Mouse (Mus musculus) ZHBTc4 (cell line): ENCODE data around the gene Pmfbp1.

Experiments
- DNase-seq: peaks from one replicate; pipeline ENCODE4 v3.0.0-alpha.2; 2011; ENCODE audit warnings: low read depth, low spot score

The Pmfbp1 gene

DNA sequence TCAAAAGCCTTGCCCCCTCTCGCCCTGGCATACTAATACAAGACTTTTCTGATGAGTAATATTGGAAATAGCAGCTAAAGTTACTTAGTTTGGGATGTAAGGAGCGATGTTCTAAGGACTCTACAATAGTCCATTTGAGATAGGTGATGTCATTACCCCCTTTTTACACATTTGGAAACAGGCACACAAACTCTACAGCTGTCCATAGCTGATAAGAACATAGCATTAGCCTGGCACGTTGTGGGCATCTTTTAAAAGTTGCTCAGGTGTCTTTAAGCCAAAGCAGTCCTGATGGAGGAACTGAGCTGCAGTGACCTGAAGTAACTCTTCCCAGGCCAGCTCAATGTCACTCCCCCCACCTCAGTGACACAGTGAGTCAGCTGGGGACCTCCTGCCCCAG is 97.5 kb downstream of the Pmfbp1 start:
- no peak for DNase-seq

DNA sequence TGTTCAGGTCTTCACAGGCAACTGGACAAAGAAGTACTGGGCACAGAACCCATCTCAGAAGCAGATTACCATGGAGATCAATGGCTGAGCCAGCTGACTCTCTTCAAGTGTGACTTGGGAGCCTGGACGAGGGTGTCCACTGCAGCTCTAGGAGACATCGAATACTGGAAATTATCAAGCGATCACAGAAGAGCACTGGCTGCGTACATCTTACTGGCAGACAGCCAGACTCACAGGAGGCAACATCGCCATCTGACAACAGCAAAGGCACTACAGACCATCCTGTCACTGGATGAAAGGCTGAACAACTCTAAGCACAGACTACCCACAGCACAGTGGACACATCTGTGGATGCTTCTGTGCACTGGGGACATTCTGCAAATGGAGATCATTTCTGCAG is 98.3 kb downstream of the Pmfbp1 start:
- no peak for DNase-seq
